Mouse (Mus musculus): ENCODE data around the gene Mindy2. TPM values are rescaled to one million over a fixed set of nuclear protein-coding genes. Genes with fewer than 3 reads are reported as not detected.

The Mindy2 gene
- 11.6 TPM for polyA plus RNA-seq (2014; fragmentation: Illumina TruSeq; extraction: RNeasy Lipid Tissue Mini Kit (QIAGEN cat#74804); ENCODE audit: insufficient read depth, low read depth, low replicate concordance)

GRCm38 (mm10) chr9:70657013-70657967, at the start of gene Mindy2:
Gene Mindy2 (minus strand): TSS chr9:70657174.

GRCm38 (mm10) chr9:70678682-70679131, 21.7 kb upstream of the Mindy2 start, which contains the start of gene Adam10:
Gene Adam10 (plus strand): TSS chr9:70678997.

GRCm38 (mm10) chr9:70656130-70657007, 605 bp downstream of the Mindy2 start, which contains the start of gene Gm10642:
Gene Gm10642 (plus strand): TSS chr9:70656251.

Other genes starting within 250 kb of the Mindy2 start
- gene Ccnb2, start 235.6 kb downstream of the Mindy2 start, polyA plus RNA-seq (2014; fragmentation: Illumina TruSeq; extraction: RNeasy Lipid Tissue Mini Kit (QIAGEN cat#74804); ENCODE audit: insufficient read depth, low read depth, low replicate concordance), result 2.1 TPM
- 10.0 TPM for gene Rnf111, start 153.4 kb downstream of the Mindy2 start, polyA plus RNA-seq (2014; fragmentation: Illumina TruSeq; extraction: RNeasy Lipid Tissue Mini Kit (QIAGEN cat#74804); ENCODE audit: insufficient read depth, low read depth, low replicate concordance)
- gene Sltm, start 114.4 kb downstream of the Mindy2 start, polyA plus RNA-seq (2014; fragmentation: Illumina TruSeq; extraction: RNeasy Lipid Tissue Mini Kit (QIAGEN cat#74804); ENCODE audit: insufficient read depth, low read depth, low replicate concordance), result 16.8 TPM
- gene Gm10642, start 923 bp downstream of the Mindy2 start, polyA plus RNA-seq (2014; fragmentation: Illumina TruSeq; extraction: RNeasy Lipid Tissue Mini Kit (QIAGEN cat#74804); ENCODE audit: insufficient read depth, low read depth, low replicate concordance), result not detected
- gene Adam10, start 21.8 kb upstream of the Mindy2 start, polyA plus RNA-seq (2014; fragmentation: Illumina TruSeq; extraction: RNeasy Lipid Tissue Mini Kit (QIAGEN cat#74804); ENCODE audit: insufficient read depth, low read depth, low replicate concordance), result 23.9 TPM